Mouse (Mus musculus) midbrain, embryonic 12.5 days (tissue): ENCODE data around the gene Acat2. TPM values are rescaled to one million over a fixed set of nuclear protein-coding genes. Genes with fewer than 3 reads are reported as not detected.

Source experiments
- ATAC-seq: fragments of 200-750 bp; cut with Nextera tagmentation; 2 replicates; pipeline ENCODE4 v1.8.0; 2017; ENCODE audit warnings: low read depth, moderate TSS enrichment, moderate library complexity; ENCODE audit not compliant: low FRiP score
- H3K27ac ChIP-seq: fragments of 300-500 bp; sonication (generic); replicated peaks from 2 replicates; pipeline ENCODE4 v1.5.1; 2016; ENCODE audit warnings: mild to moderate bottlenecking
- H3K27me3 ChIP-seq: fragments of 300-500 bp; sonication (generic); 2 replicates; pipeline ENCODE4 v1.6.1; 2016; ENCODE audit warnings: mild to moderate bottlenecking
- H3K36me3 ChIP-seq: fragments of 300-500 bp; sonication (generic); 2 replicates; pipeline ENCODE4 v1.6.1; 2016
- H3K4me1 ChIP-seq: fragments of 300-500 bp; sonication (generic); 2 replicates; pipeline ENCODE4 v1.6.1; 2016
- H3K4me2 ChIP-seq: fragments of 300-500 bp; sonication (generic); replicated peaks from 2 replicates; pipeline ENCODE4 v1.6.1; 2016; ENCODE audit warnings: mild to moderate bottlenecking, moderate library complexity
- H3K4me3 ChIP-seq: fragments of 300-500 bp; sonication (generic); 2 replicates; pipeline ENCODE4 v1.5.1; 2016; ENCODE audit warnings: mild to moderate bottlenecking
- H3K9ac ChIP-seq: fragments of 300-500 bp; sonication (generic); replicated peaks from 2 replicates; pipeline ENCODE4 v1.6.1; 2016; ENCODE audit warnings: mild to moderate bottlenecking, moderate library complexity
- H3K9me3 ChIP-seq: fragments of 300-500 bp; sonication (generic); 2 replicates; pipeline ENCODE4 v1.6.1; 2016; ENCODE audit warnings: mild to moderate bottlenecking
- WGBS: fragments of 180-500 bp; shearing (Covaris S2); methylation state at CpG from one replicate; pipeline ENCODE4 v1.1.7; 2016; 5-methylcytosine and 5-hydroxymethylcytosine counted together
- polyA plus RNA-seq: library from polyadenylated mRNA; unstranded; fragments of >200 nt; fragmentation: Nextera tagmentation; extraction: Ambion mirVana; gene quantifications from 2 replicates; pipeline ENCODE4 v1.2.1, GENCODE M21; 2016

The Acat2 gene
- polyA plus RNA-seq, 1 experiment from 2014 or later: 402 TPM

GRCm38 (mm10) chr17:12921073-12921472 lies 39.5 kb downstream of the Acat2 start:
- Histone ChIP-seq H3K9ac (no peak overlapping the region), H3K36me3 (peaks cover 69% of the 10 kb centered on the region), H3K27me3 (no peaks in the 10 kb centered on the region), H3K4me1 (peaks cover 6% of the 10 kb centered on the region), H3K9me3 (no peaks in the 10 kb centered on the region), H3K4me3 (no peak overlapping the region), H3K27ac (no peak overlapping the region), H3K4me2 (no peak overlapping the region)
- ATAC-seq: no peak
- WGBS: 92% methylated on average over 1 of the region's 1 CpGs

GRCm38 (mm10) chr17:12916588-12917380 lies 43.8 kb downstream of the Acat2 start:
- peak overlapping the region; percentile 85 for H3K27ac ChIP-seq
- under 1% methylated on average over 40 of the region's 40 CpGs for WGBS
- peaks cover 13% of the 10 kb centered on the region for H3K4me1 ChIP-seq
- peak; percentile 73 for ATAC-seq
- H3K9me3 ChIP-seq: no peaks in the 10 kb centered on the region
- no peaks in the 10 kb centered on the region for H3K27me3 ChIP-seq
- peak overlapping the region; percentile 84 for H3K4me3 ChIP-seq
- H3K9ac ChIP-seq: peak overlapping the region; percentile 91
- peak overlapping the region; percentile 90 for H3K4me2 ChIP-seq
- peaks cover 51% of the 10 kb centered on the region for H3K36me3 ChIP-seq

- H3K27me3 ChIP-seq: no peaks in the 10 kb centered on the region
- peak within 1 kb of the TSS; percentile 85 for H3K27ac ChIP-seq
- peaks cover 13% of the 10 kb centered on the region for H3K4me1 ChIP-seq
- no peaks in the 10 kb centered on the region for H3K9me3 ChIP-seq
- WGBS: under 1% methylated on average over 56 of the region's 56 CpGs
- peak within 1 kb of the TSS; percentile 84 for H3K4me3 ChIP-seq
- H3K4me2 ChIP-seq: peak within 1 kb of the TSS; percentile 90
- peak; percentile 99 for ATAC-seq
- peak within 1 kb of the TSS; percentile 91 for H3K9ac ChIP-seq
- peaks cover 52% of the 10 kb centered on the region for H3K36me3 ChIP-seq
These were observed 44.5 kb downstream of the Acat2 start, which contains the start of gene Mrpl18 for GRCm38 (mm10) chr17:12915881-12916583. Gene Mrpl18 (minus strand): TSS chr17:12916345.

DNA sequence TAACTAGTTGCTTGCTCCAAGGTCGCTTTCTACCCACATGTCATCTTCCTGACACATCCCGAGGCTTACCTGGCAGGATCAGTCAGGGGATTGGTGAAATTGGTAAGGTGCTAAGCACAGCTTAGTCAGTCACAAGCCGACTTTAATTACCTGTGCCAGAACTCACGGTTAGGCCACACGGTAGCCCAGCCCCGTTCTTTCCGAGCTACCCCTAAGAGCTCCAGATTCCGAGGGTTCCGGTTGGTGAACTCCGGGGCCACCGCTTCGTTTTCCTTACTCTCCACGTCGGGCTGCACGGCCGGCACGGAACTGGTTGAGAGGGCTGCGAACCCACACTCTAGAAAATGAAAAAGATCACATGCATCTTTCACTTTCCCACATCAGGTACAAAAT lies 45.1 kb downstream of the Acat2 start, which contains the start of gene Tcp1:
TSS of gene Tcp1 (plus strand) at position 214 of the 393 bp plus-strand sequence.
- H3K27ac ChIP-seq: peak within 1 kb of the TSS; percentile 85
- peak within 1 kb of the TSS; percentile 84 for H3K4me3 ChIP-seq
- peaks cover 53% of the 10 kb centered on the region for H3K36me3 ChIP-seq
- no peaks in the 10 kb centered on the region for H3K27me3 ChIP-seq
- H3K4me2 ChIP-seq: peak within 1 kb of the TSS; percentile 90
- peak; percentile 8; the same call in 1 of the 2 replicates for ATAC-seq
- H3K9ac ChIP-seq: peak within 1 kb of the TSS; percentile 91
- WGBS: 2% methylated on average over 18 of the region's 18 CpGs
- no peaks in the 10 kb centered on the region for H3K9me3 ChIP-seq
- peaks cover 13% of the 10 kb centered on the region for H3K4me1 ChIP-seq

- no peak overlapping the region for H3K27ac ChIP-seq
- no peak for ATAC-seq
- peaks cover 45% of the 10 kb centered on the region for H3K36me3 ChIP-seq
- H3K4me3 ChIP-seq: no peak overlapping the region
- 91% methylated on average over 8 of the region's 8 CpGs for WGBS
- peaks cover 7% of the 10 kb centered on the region for H3K4me1 ChIP-seq
- H3K4me2 ChIP-seq: no peak overlapping the region
- H3K9me3 ChIP-seq: no peaks in the 10 kb centered on the region
- no peaks in the 10 kb centered on the region for H3K27me3 ChIP-seq
- no peak overlapping the region for H3K9ac ChIP-seq
These were observed 50.2 kb downstream of the Acat2 start for GRCm38 (mm10) chr17:12910391-12910790.

GRCm38 (mm10) chr17:12909361-12910280 lies 50.9 kb downstream of the Acat2 start, which contains the start of gene Pnldc1:
Gene Pnldc1 (minus strand): TSS chr17:12910230.
- 0 out of 2 replicates have a peak, but pooled peaks cover under 1% of the 10 kb centered on the region for H3K4me1 ChIP-seq
- H3K4me2 ChIP-seq: no peak within 1 kb of the TSS
- no peak for ATAC-seq
- H3K9me3 ChIP-seq: no peaks in the 10 kb centered on the region
- 83% methylated on average over 35 of the region's 35 CpGs for WGBS
- no peaks in the 10 kb centered on the region for H3K27me3 ChIP-seq
- H3K27ac ChIP-seq: no peak within 1 kb of the TSS
- peaks cover 53% of the 10 kb centered on the region for H3K36me3 ChIP-seq
- no peak within 1 kb of the TSS for H3K4me3 ChIP-seq
- H3K9ac ChIP-seq: no peak within 1 kb of the TSS

- 93% methylated on average over 9 of the region's 9 CpGs for WGBS
- Histone ChIP-seq H3K4me2 (no peak overlapping the region), H3K9ac (no peak overlapping the region), H3K27me3 (no peaks in the 10 kb centered on the region), H3K27ac (no peak overlapping the region), H3K4me3 (no peak overlapping the region), H3K4me1 (peaks cover 11% of the 10 kb centered on the region), H3K36me3 (peaks cover 28% of the 10 kb centered on the region), H3K9me3 (no peaks in the 10 kb centered on the region)
- no peak for ATAC-seq
These were observed 54.1 kb downstream of the Acat2 start for GRCm38 (mm10) chr17:12906436-12906835.

DNA sequence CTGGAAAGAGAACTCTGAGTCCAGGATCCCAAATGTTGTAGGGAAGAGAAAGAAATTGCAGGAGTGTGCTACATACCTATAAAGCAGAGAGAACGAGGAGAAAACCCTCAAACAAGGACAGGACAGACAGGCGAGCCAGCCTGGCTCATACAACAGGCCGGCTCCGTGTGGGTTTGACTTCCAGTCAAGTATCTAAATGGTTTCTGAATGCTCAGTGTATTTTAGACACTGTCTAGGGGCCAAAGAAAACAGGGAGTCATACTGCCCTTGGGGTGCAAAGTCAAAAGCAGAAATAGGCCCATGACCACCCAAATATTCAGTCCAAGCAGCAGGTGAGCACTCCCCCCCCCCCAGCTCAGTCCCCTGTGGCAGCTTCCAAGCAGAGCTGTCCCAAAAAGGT lies 54.7 kb downstream of the Acat2 start:
- ATAC-seq: no peak
- Histone ChIP-seq H3K4me2 (no peak overlapping the region), H3K27ac (no peak overlapping the region), H3K9me3 (no peaks in the 10 kb centered on the region), H3K27me3 (no peaks in the 10 kb centered on the region), H3K4me3 (no peak overlapping the region), H3K36me3 (peaks cover 21% of the 10 kb centered on the region), H3K4me1 (peaks cover 11% of the 10 kb centered on the region), H3K9ac (no peak overlapping the region)
- 88% methylated on average over 4 of the region's 4 CpGs for WGBS

DNA sequence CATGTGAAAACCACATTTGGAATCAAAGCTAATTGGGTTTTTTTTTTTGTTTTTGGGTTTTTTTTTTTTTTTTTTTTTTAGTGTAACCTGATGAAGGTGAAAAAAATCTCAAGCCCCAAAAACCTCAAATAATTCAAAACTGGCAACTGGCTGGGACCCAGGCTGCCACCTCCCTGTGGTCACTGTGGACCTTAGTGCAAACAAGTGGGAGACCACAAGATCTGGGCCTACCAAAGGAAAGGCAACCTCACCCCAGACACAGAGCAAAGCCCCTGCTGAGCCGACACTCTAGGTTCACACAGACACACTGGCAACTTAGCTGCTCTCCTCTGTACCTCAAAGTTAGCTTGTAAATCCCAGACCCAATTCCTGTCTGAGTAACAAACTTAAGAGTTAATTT lies 56.2 kb downstream of the Acat2 start:
- Histone ChIP-seq H3K4me1 (peaks cover 11% of the 10 kb centered on the region), H3K36me3 (peaks cover 26% of the 10 kb centered on the region), H3K4me3 (no peak overlapping the region), H3K4me2 (no peak overlapping the region), H3K27me3 (no peaks in the 10 kb centered on the region), H3K9ac (no peak overlapping the region), H3K27ac (no peak overlapping the region), H3K9me3 (no peaks in the 10 kb centered on the region)
- 67% methylated on average over 1 of the region's 1 CpGs for WGBS
- ATAC-seq: no peak

DNA sequence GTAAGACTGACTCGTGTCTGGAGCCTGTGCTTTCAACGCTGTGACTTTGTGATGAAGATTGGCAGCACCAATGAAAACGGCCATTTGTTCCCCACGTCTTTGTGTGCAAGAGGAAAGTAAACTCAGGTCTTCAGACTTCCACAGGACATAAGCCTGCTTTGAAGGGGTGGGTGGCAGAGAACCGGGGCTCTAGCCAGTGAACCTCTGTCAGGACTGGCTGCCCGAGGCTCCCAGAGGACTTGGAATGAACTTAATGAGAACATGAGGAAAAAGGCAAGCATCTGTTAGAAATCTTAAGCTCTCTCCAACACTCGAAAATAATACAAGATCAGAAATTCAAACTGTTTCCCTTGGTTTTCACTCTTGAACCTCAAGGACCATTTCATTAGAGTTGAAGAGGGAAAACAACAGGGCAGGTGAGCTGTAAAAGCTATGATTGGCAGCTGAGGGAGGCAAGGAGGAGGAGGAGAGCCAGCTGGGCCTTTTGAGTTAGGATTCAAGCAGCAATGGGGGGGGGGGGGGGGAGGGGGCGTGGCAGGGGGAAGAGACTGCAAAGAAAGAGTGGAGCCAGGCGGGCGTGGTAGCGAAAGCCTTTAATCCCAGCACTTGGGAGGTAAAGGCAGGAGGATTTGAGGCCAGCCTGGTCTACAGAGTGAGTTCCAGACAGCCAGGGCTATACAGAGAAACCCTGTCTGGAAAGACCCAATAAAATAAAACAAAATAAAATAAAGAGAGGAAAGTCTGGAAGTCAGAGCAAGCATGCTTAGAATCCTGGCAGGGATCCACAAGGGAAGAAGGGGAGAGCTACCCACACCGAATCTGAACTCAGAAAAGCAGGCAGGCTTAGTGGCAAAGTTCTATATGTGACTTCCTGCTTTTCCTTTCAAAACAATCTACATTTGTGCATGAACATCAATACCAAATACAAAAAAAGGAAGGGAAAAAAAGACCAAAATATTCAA lies 56.9 kb downstream of the Acat2 start:
- Histone ChIP-seq H3K36me3 (peaks cover 27% of the 10 kb centered on the region), H3K27ac (peak overlapping the region; percentile 56), H3K4me2 (no peak overlapping the region), H3K9ac (no peak overlapping the region), H3K4me3 (no peak overlapping the region), H3K4me1 (peaks cover 11% of the 10 kb centered on the region), H3K27me3 (no peaks in the 10 kb centered on the region), H3K9me3 (no peaks in the 10 kb centered on the region)
- ATAC-seq: peak; percentile 75
- WGBS: 19% methylated on average over 11 of the region's 12 CpGs
